Mouse (Mus musculus): Measurements from ENCODE around the gene Epp13. TPM values are rescaled to one million over a fixed set of nuclear protein-coding genes. Genes with fewer than 3 reads are reported as not detected.
"Not testable (repeated sequence)": the region's sequence is repeated elsewhere in the genome, so short reads cannot be mapped to it uniquely, and the experiment has no call there.

Epp13 gene
- polyA plus RNA-seq, 1 experiment from 2014 or later: 0.26 TPM

GRCm38 (mm10) chr7:6277906-6278305 lies 25.4 kb downstream of the Epp13 start:
- Histone ChIP-seq H3K4me3 (ENCODE audit: low read depth, low read length) (no peak overlapping the region), H3K9me3 (ENCODE audit: control insufficient read depth, low read length) (no peaks in the 10 kb centered on the region)
- ATAC-seq (ENCODE audit: low read depth): no peak

GRCm38 (mm10) chr7:6282749-6283148 lies 30.2 kb downstream of the Epp13 start:
- ATAC-seq (ENCODE audit: low read depth): no peak
- peak overlapping the region; percentile 55 for H3K4me3 ChIP-seq (ENCODE audit: low read depth, low read length)
- H3K4me2 ChIP-seq (ENCODE audit: low read depth, low read length): peak overlapping the region; percentile 66
- H3K27me3 ChIP-seq (replicated peaks; ENCODE audit: control insufficient read depth, insufficient read depth, low read length): no peaks in the 10 kb centered on the region
- WGBS: 0% methylated on average over 1 of the region's 1 CpGs
- no peaks in the 10 kb centered on the region for H3K36me3 ChIP-seq (ENCODE audit: control insufficient read depth, insufficient read depth, low read length)
- no peak overlapping the region; the same call in 1 of the 2 replicates for H3K9ac ChIP-seq (ENCODE audit: low read depth, low read length)
- no peak overlapping the region for H3K27ac ChIP-seq (replicated peaks; ENCODE audit: low read depth, low read length)
- H3K9me3 ChIP-seq (ENCODE audit: control insufficient read depth, low read length): no peaks in the 10 kb centered on the region
- peak; percentile 84 for DNase-seq (ENCODE audit: low spot score)
- peaks cover 12% of the 10 kb centered on the region for H3K4me1 ChIP-seq (ENCODE audit: control insufficient read depth, insufficient read depth, low read length)

More at GRCm38 (mm10) chr7:6277906-6278305, 25.4 kb downstream of the Epp13 start:
- Histone ChIP-seq H3K36me3 (ENCODE audit: control insufficient read depth, insufficient read depth, low read length) (no peaks in the 10 kb centered on the region), H3K27ac (replicated peaks; ENCODE audit: low read depth, low read length) (no peak overlapping the region), H3K4me2 (ENCODE audit: low read depth, low read length) (no peak overlapping the region), H3K27me3 (replicated peaks; ENCODE audit: control insufficient read depth, insufficient read depth, low read length) (no peaks in the 10 kb centered on the region), H3K9ac (ENCODE audit: low read depth, low read length) (no peak overlapping the region), H3K4me1 (ENCODE audit: control insufficient read depth, insufficient read depth, low read length) (no peaks in the 10 kb centered on the region)
- WGBS: 54% methylated on average over 3 of the region's 3 CpGs
- DNase-seq (ENCODE audit: low spot score): no peak

DNA sequence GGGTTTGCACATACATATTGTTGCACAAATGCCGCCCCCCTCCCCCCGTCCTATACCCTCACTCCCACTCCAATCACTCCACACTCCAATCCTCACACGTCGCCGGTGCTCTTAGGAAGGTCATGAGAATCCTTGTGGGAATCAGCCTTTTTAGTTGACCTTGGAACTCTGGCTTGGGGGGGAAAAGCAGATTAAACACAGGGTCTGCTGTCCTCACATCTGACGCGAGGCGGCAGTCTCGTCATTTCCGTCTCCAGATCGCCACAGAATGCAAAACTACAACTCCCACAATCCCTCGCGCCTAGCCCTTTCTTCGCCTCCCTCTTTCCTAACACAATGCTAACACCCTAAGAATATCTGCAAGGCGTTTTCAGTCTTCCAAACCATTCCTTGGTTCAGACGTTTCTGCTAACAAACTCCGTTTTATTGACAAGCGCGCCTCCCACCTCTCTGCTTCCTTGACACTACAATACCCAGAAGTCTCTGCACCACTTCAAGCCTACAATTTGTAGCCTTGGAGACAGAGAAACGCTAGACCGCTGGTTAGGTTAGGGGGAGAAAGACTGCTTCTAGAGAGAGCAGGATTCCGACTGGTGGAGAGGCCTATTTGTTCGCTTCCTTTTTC lies 31.1 kb downstream of the Epp13 start:
- no peaks in the 10 kb centered on the region for H3K36me3 ChIP-seq (ENCODE audit: control insufficient read depth, insufficient read depth, low read length)
- peak overlapping the region; percentile 66 for H3K9ac ChIP-seq (ENCODE audit: low read depth, low read length)
- WGBS: under 1% methylated on average over 23 of the region's 23 CpGs
- peaks cover 12% of the 10 kb centered on the region for H3K4me1 ChIP-seq (ENCODE audit: control insufficient read depth, insufficient read depth, low read length)
- H3K27ac ChIP-seq (replicated peaks; ENCODE audit: low read depth, low read length): peak overlapping the region; percentile 90
- H3K27me3 ChIP-seq (replicated peaks; ENCODE audit: control insufficient read depth, insufficient read depth, low read length): no peaks in the 10 kb centered on the region
- peak overlapping the region; percentile 55 for H3K4me3 ChIP-seq (ENCODE audit: low read depth, low read length)
- DNase-seq (ENCODE audit: low spot score): peak; percentile 93
- H3K9me3 ChIP-seq (ENCODE audit: control insufficient read depth, low read length): no peaks in the 10 kb centered on the region
- peak overlapping the region; percentile 66 for H3K4me2 ChIP-seq (ENCODE audit: low read depth, low read length)
- ATAC-seq (ENCODE audit: low read depth): peak; percentile 80

DNA sequence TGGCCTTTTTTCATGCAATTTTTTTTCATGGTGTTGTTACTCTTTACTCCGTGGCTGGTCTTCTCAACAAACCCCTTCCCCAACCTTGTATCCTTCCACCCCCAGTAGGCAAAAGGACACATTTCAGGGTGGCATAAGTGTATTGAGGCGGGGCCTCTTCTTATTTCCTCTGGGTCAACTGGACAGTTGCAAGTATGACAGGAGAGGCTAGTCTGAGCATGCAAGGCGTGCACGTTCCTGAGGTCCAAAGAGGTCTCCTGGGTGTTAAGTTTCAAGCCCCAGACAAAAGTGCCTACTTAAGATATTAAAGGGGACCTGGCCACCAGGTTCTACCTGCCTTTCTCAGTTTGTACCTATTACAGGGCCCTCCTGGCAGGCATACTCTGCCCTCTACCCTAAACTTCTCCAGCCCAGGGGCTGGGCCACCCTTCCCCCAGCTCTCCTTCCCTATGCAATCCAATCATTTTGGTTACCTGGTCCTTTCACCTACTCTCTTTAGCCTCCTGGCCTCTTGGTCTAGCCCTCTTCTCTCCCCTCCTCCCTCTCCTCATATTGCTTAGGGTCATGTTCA lies 32.0 kb downstream of the Epp13 start:
- peaks cover 12% of the 10 kb centered on the region for H3K4me1 ChIP-seq (ENCODE audit: control insufficient read depth, insufficient read depth, low read length)
- H3K36me3 ChIP-seq (ENCODE audit: control insufficient read depth, insufficient read depth, low read length): no peaks in the 10 kb centered on the region
- ATAC-seq (ENCODE audit: low read depth) (no peak), DNase-seq (ENCODE audit: low spot score) (no peak)
- H3K27ac ChIP-seq (replicated peaks; ENCODE audit: low read depth, low read length): no peak overlapping the region
- no peaks in the 10 kb centered on the region for H3K9me3 ChIP-seq (ENCODE audit: control insufficient read depth, low read length)
- no peak overlapping the region for H3K9ac ChIP-seq (ENCODE audit: low read depth, low read length)
- no peak overlapping the region for H3K4me2 ChIP-seq (ENCODE audit: low read depth, low read length)
- H3K27me3 ChIP-seq (replicated peaks; ENCODE audit: control insufficient read depth, insufficient read depth, low read length): no peaks in the 10 kb centered on the region
- no peak overlapping the region for H3K4me3 ChIP-seq (ENCODE audit: low read depth, low read length)
- 80% methylated on average over 4 of the region's 4 CpGs for WGBS

GRCm38 (mm10) chr7:6285366-6285765 lies 32.9 kb downstream of the Epp13 start:
- Histone ChIP-seq H3K9ac (ENCODE audit: low read depth, low read length) (no peak overlapping the region), H3K36me3 (ENCODE audit: control insufficient read depth, insufficient read depth, low read length) (no peaks in the 10 kb centered on the region), H3K4me3 (ENCODE audit: low read depth, low read length) (no peak overlapping the region), H3K4me2 (ENCODE audit: low read depth, low read length) (peak overlapping the region; percentile 85), H3K9me3 (ENCODE audit: control insufficient read depth, low read length) (no peaks in the 10 kb centered on the region), H3K27ac (replicated peaks; ENCODE audit: low read depth, low read length) (peak overlapping the region; percentile 88; the same call in 1 of the 2 replicates), H3K27me3 (replicated peaks; ENCODE audit: control insufficient read depth, insufficient read depth, low read length) (no peaks in the 10 kb centered on the region), H3K4me1 (ENCODE audit: control insufficient read depth, insufficient read depth, low read length) (peaks cover 12% of the 10 kb centered on the region)
- DNase-seq (ENCODE audit: low spot score) (no peak), ATAC-seq (ENCODE audit: low read depth) (no peak)
- 85% methylated on average over 6 of the region's 6 CpGs for WGBS

GRCm38 (mm10) chr7:6285842-6286705 lies 33.6 kb downstream of the Epp13 start, which contains the start of gene Zfp667:
TSS of gene Zfp667 (plus strand) at chr7:6286579.
- peak; percentile 89 for ATAC-seq (ENCODE audit: low read depth)
- H3K4me1 ChIP-seq (ENCODE audit: control insufficient read depth, insufficient read depth, low read length): peaks cover 12% of the 10 kb centered on the region
- WGBS: 3% methylated on average over 37 of the region's 50 CpGs
- H3K27me3 ChIP-seq (replicated peaks; ENCODE audit: control insufficient read depth, insufficient read depth, low read length): no peaks in the 10 kb centered on the region
- H3K27ac ChIP-seq (replicated peaks; ENCODE audit: low read depth, low read length): peak within 1 kb of the TSS; percentile 88
- H3K4me2 ChIP-seq (ENCODE audit: low read depth, low read length): peak within 1 kb of the TSS; percentile 85
- H3K36me3 ChIP-seq (ENCODE audit: control insufficient read depth, insufficient read depth, low read length): 0 out of 2 replicates have a peak, but pooled peaks cover 3% of the 10 kb centered on the region
- H3K9me3 ChIP-seq (ENCODE audit: control insufficient read depth, low read length): no peaks in the 10 kb centered on the region
- peak; percentile 98 for DNase-seq (ENCODE audit: low spot score)
- peak within 1 kb of the TSS; percentile 52 for H3K4me3 ChIP-seq (ENCODE audit: low read depth, low read length)
- H3K9ac ChIP-seq (ENCODE audit: low read depth, low read length): peak within 1 kb of the TSS; percentile 69

DNA sequence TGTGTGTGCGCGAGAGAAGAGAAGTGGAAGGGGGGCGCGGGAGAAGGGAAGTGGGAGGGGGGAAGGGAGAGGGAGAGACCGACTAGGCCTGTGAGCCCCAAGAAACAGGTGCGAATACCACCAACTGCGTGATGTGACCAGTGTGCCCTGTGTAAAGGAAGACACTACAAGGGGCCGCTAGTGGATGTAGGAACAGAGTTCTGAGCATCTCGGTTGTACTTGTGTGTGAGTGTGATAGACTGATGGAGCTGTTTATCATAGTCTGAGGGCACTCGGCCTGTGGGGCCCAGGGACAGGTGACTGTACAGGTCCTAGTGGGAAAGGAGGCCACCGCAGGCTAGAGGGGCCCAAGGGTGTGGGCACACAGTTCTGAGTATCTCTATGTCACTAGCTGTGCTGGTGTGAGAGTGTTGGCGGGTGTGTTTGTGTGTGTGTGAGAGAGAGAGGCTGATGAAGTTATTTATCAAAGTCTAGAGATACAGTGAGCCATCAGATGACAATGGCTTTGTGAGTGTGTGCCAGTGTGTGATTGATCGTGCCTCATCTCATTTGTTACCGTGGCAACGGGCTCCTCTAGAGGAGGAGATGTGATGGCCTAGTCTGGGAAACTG lies 34.5 kb downstream of the Epp13 start:
- Histone ChIP-seq H3K9ac (ENCODE audit: low read depth, low read length) (peak overlapping the region; percentile 69), H3K27ac (replicated peaks; ENCODE audit: low read depth, low read length) (peak overlapping the region; percentile 39; the same call in 1 of the 2 replicates), H3K4me2 (ENCODE audit: low read depth, low read length) (peak overlapping the region; percentile 85), H3K36me3 (ENCODE audit: control insufficient read depth, insufficient read depth, low read length) (0 out of 2 replicates have a peak, but pooled peaks cover 3% of the 10 kb centered on the region), H3K4me1 (ENCODE audit: control insufficient read depth, insufficient read depth, low read length) (peaks cover 12% of the 10 kb centered on the region), H3K27me3 (replicated peaks; ENCODE audit: control insufficient read depth, insufficient read depth, low read length) (no peaks in the 10 kb centered on the region), H3K4me3 (ENCODE audit: low read depth, low read length) (peak overlapping the region; percentile 52), H3K9me3 (ENCODE audit: control insufficient read depth, low read length) (no peaks in the 10 kb centered on the region)
- WGBS: 28% methylated on average over 15 of the region's 15 CpGs
- no peak for DNase-seq (ENCODE audit: low spot score)
- peak; percentile 0; the same call in 1 of the 2 replicates for ATAC-seq (ENCODE audit: low read depth)

- WGBS: 88% methylated on average over 5 of the region's 6 CpGs
- H3K4me1 ChIP-seq (ENCODE audit: control insufficient read depth, insufficient read depth, low read length); H3K9ac ChIP-seq (ENCODE audit: low read depth, low read length); H3K27ac ChIP-seq (replicated peaks; ENCODE audit: low read depth, low read length); H3K4me3 ChIP-seq (ENCODE audit: low read depth, low read length); H3K4me2 ChIP-seq (ENCODE audit: low read depth, low read length); H3K9me3 ChIP-seq (ENCODE audit: control insufficient read depth, low read length); H3K27me3 ChIP-seq (replicated peaks; ENCODE audit: control insufficient read depth, insufficient read depth, low read length); ATAC-seq (ENCODE audit: low read depth); DNase-seq (ENCODE audit: low spot score): not testable (repeated sequence)
- peaks cover 31% of the 10 kb centered on the region for H3K36me3 ChIP-seq (ENCODE audit: control insufficient read depth, insufficient read depth, low read length)
These were observed 38.6 kb downstream of the Epp13 start for GRCm38 (mm10) chr7:6291121-6291520.
